Mouse (Mus musculus) kidney, postnatal 14 days (tissue): ENCODE measurements around the gene Serinc2.
A peak's percentile ranks its signal among the peaks of the same experiment; 100 is the strongest.
"Not testable (repeated sequence)": the region's sequence is repeated elsewhere in the genome, so short reads cannot be mapped to it uniquely, and the experiment has no call there.

Source experiments
- DNase-seq: peaks from one replicate; pipeline ENCODE4 v3.0.0; 2022; ENCODE audit warnings: mixed read lengths

Serinc2 gene

DNA sequence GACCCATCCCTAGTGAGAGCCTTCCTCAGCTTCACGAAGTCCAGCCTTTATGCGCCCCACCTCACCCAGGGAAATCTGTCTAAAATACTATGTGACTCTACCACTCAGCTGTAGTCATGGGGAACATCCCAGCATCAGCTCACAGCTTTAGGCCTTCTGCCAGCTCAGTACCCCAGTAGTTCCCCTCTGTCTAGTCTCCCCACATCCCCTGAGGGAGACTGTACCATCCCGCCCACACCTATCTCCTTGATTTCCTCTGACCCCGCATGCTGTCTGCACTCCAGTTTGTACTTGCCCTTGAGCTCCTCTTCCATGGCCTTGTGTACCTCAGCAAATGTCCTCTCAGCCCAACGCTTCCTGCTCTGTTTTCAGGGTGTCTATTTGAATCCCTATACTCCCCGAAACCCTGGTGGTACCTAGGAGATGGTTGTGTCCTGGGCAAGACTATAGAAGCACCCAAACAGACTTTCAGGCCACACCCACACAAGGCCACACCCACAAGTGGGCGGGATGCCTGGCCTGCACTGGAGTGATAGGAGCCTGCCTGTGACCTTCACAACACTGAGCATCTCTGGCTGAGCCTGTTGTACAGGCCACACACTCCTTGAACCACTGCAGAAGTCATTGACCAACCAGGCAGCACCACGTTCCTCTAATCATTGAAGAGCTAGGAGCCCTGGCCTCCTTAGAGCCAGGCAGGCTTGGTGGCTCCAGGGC, 26.4 kb downstream of the Serinc2 start:
- peak; percentile 25 for DNase-seq

DNA sequence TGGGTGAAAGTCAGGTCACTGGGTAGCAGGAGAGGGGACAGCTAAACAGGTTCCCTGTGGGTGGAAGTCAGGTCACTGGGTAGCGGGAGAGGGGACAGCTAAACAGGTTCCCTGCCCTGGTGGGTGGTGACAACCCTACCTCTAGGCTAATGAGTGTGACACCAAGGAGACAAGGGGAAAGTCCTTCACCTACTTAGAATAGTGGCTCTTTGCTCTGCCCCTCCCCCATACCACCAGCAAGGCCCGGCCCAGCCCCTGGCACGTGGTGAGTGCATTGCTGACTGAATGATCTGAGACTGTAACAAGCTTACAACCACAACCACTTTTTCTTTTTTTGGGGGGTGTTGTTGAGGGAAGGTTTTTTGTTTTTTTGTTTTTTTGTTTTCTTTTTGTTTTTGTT, 27.2 kb downstream of the Serinc2 start:
- peak; percentile 36 for DNase-seq

DNA sequence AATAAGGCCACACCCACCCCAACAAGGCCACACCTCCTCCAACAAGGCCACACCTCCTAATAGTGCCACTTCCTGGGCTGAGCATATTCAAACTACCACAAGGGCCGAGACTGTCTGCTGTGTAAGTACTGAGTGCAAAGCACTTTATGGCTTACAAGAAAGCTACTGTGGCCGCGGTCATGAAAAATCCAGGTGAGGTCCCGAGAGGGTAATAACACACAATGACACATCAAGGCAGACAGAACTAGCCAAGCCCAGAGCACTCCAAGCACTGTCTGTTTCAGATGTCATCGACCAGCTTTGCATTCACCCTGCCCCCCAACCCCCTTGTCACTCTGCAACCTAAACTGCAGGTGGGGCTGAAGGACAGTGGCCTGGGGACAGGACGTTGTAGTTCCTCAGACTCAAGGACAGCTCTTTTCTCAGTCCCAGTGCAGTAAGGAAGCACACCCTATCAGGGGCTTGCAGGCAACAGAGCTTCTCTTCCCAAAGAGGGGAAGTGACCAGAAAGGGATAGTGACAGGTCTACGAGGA, 27.8 kb downstream of the Serinc2 start:
- DNase-seq = no peak

DNA sequence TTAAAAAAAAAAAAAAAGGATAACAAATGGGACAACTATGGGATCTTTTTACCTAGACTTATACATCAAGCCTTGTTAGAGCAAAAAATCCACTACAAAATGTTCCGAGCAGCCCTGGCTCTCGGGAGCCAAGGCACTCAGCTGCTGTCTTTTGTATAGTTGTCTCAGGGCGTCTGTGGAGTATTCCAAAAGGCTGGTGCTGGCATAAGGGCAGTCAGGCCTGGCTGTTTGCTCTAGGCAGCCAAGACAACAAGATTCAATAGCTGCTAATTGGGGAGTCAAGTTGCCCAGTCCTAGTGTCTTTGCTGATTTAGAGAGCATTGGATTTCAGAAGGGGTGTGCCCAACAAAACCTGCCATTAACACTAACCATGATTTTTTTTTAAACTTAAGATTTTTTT, 30.4 kb downstream of the Serinc2 start:
- no peak for DNase-seq

DNA sequence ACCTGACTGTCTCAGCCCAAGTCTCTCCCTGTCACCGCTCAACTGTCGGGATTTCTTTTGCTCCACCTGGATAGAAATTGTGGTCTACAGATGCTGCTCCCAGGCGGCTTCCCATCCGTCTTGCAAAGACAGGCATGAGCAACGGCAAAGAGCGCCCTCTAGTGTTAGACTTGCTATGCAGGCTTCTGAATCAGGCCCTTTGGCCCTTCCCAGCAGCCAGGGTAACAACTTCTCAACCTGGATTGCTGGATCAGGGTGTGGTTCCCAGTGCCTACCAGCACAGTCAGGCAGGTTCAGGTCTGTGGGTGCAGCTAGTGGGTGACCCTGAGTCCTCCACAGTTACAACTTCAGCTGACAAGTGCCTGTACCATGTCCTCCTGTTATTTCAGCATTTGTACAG, 32.9 kb downstream of the Serinc2 start:
- peak; percentile 84 for DNase-seq

DNA sequence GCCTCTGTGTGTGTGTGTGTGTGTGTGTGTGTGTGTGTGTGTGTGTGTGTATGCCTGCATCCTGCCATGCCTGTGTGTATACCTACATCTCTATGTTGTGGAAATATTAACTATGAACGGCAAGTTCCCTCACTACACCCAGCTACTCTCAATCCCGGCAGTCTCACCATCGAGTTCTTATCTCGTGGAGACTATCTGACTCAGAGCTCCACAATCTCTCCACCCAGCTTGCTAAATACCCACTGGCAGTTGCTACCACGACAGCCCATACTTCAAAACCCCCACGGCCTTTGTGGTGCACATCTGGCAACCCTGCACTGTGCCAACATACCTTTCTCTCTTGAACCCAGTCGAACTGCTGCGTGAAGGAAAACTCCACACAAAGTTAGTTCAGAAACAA, 34.3 kb downstream of the Serinc2 start:
- no peak for DNase-seq

DNA sequence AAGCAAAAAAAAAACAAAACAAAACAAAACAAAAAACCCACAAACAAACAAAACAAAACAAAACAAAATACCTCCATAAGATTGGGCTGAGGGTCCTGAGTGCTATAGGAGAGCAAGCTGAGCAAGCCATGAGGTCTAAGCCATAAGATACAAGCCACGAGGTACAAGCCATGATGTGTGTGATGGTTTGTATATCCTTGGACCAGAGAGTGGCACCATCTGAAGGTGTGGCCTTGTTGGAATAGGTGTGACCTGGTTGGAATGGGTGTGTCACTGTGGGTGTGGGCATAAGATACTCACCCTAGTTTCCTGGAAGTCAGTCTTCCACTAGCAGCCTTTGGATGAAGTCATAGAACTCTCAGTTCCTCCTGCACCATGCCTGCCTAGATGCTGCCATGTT, 35.4 kb downstream of the Serinc2 start:
- not testable (repeated sequence) for DNase-seq

DNA sequence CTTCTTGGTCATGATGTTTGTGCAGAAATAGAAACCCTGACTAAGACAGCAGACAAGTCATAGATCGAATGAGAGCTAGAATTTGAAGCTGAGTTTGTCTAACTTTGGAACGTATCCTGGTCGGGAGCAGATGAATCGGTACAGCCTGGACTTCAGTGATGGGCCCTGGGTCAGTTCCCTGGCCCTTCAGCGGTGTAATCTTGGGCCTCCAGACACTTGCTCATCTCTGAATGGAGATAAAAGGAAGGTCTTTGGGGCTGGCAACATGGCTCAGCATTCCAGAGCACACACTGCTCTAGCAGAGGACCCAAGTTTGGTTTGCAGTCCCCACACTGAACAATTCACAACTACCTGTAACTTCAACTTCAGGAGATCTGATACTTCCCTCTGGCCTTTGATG, 36.0 kb downstream of the Serinc2 start:
- no peak for DNase-seq

DNA sequence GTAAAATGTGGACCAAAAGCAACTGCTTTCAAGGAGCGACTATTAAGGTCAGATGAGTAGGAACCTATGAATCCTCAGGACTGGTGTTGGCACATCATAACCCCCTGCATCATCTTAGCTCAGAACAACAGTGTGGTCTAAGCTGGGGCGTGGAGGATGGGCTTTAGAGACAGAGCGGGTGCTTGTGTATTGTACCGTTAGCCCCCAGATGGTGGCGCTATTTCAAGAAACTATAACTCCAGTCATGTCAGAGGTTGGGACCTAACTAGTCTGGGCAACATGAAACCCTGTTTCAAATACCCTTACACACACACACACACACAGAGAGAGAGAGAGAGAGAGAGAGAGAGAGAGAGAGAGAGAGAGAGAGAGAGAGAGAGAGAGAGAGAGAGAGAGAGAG, 38.3 kb downstream of the Serinc2 start:
- no peak for DNase-seq

DNA sequence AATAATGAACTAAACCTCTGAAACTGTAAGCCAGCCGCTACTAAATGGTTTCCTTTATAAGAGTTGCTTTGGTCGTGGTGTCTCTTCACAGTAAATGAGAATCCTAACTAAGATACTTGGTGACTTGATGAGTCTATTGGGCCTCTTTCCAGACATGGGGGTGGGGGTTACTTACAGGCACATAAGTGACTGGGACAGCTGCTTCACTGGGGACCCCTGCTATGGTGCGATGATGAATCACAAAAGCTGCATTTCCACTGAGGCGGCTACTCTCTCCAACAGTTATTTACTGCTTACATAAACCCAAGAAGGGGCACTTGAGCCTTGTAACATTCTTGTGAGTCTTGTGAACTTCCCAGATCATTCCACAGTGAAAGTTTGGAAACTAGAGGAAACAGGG, 41.4 kb downstream of the Serinc2 start:
- no peak for DNase-seq

DNA sequence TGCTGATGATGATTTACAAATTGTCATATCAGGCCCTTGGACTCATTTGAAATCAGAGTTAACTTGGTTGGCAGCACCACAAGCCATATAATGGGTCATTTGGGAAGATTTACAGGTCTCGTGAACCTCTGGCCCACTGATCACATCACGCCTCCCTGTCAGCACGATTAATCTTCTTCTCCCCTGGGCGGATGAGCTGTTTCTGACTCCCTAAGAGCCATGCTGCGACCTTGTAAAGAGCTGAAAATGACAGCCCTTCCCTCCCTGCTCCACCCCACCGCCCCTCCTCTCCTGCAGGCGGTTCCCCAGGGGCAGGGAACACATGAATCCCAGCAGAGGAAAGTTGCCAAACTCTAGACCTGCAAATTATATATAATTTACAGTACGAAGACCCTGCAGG, 42.6 kb downstream of the Serinc2 start:
- peak; percentile 14 for DNase-seq

DNA sequence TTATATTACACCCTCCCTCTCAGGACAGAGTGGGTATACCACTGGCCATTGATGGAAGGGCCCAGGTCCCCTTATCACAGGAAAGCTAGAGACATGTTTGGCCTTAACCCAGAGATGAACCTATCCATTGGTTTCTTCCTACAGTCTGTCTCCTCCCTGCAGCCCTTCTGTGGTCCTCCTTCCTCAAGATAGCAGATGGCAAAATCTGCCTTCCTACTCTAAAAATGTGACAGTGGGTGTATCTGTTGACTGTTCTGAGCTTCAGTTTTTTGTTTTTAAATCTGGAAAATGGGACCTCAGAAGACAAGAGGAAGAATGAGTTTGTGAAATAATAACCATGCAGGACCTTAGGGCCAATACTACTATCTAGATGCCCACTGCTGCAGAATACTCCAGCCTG, 54.9 kb downstream of the Serinc2 start:
- no peak for DNase-seq

DNA sequence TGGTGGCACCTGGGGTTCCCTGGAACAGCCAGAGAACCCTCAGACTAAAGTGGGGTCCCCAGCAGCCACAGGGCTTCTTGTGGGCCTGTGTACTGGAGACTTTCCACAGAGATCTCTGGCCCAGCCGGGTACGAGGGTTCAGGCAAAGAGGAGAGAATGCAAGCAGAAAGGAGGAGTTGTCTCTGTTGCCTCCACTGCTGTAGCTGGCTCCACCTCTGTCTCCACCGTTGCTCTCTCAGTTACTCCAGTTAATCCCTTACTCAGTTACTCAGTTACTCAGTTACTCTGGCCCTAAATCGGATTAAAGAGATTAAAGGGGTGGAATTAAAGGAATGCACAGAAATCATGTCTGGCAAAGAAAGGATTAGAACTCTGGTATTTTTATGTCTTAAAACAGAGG, 56.8 kb downstream of the Serinc2 start, which contains the start of gene Gm853:
Gene Gm853, minus strand, starts transcription at position 223 of the 400 bp plus-strand sequence.
- DNase-seq = peak; percentile 15

DNA sequence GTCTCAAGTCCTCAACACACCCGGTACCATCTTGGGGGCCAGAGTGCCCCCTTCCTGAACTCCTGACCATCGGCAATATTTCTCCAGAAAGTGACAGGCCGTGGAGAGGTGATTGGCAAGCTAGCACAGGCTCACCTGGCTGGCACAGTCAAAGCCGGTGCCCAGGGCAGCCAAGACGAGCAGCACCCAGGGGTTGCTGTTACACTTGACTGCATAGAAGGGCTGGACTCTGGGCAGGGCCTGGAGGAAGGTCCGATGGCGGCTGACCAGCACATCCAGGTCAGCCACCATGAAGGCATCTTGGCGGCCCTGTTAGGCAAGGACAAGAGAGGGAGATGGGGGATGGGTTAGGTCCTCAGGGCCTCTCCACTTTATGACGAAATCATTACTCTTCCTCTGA, 58.8 kb downstream of the Serinc2 start:
- DNase-seq = peak; percentile 52

DNA sequence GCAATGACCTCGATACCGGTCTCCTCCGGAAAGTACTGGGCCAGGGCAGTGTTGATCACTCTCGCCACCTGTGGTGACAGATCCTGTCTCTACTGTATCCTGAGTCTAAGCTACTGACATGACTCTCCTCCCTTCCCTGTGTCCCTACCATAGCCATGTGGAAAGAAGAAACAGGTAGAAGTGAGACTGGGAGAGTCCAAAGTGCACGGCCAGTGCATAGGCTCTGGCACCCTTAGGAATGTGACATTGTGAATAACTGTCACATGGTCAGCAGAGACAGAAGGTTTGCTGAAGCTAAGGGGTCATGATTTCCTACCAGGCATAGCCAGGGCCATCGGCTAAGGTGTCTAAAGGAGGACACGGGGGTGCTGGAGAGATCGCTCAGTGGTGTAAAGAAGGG, 63.6 kb downstream of the Serinc2 start:
- peak; percentile 18 for DNase-seq

DNA sequence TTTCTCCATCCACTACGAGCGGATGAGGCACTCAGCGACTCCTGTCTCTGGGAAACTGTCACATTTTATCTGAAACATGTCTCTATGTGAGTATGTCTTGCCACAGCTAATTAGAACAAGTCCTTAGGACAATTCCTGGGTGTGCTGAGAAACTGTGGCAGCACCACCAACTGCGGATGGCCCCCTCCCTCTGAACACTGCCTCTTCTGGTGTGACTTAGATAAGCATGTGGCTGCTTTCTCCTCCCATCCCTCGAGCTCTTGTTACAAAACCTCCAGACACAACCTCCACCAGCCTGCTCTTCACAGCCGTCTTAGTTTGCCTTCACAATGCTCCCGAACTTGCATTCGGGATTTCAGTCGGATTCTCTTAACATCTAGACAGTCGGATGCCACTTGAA, 65.1 kb downstream of the Serinc2 start:
- DNase-seq = no peak

DNA sequence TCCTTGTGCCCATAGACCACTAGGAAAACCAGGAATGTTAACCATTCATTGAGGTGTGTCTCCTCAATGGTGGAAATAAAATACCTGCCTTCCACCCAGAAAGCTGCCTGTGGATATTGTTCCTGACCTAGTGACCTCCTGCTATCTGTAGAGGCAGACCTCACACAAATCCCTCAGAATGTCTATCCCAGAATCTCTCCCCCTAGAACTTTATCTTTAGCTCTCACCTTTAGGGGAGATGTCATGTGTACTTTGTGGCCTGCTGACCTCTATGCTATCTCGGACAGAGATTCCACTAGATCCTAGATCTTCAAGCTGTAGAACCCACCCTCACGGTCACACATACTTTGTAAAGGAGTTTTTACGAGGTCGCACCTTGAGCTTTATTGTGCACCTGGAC, 65.8 kb downstream of the Serinc2 start:
- no peak for DNase-seq

DNA sequence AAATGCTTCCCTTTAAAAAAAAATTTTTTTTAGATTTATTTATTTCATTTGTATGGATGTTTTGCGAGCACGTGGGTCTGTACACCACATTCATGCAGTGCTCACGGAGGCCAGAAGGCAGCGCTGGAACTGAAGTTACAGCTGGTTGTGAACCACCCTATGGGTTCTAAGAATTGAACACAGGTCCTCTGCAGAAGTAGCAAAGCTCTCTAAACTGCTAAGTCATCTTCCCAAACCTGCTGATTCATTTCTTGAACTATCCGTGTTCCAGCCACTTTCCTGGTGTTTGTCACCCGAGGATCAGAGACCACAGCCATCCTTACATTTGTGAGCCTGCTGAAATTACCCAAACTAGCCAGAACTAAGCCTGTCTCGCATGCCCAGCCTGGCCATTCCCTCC, 66.6 kb downstream of the Serinc2 start:
- DNase-seq = no peak

DNA sequence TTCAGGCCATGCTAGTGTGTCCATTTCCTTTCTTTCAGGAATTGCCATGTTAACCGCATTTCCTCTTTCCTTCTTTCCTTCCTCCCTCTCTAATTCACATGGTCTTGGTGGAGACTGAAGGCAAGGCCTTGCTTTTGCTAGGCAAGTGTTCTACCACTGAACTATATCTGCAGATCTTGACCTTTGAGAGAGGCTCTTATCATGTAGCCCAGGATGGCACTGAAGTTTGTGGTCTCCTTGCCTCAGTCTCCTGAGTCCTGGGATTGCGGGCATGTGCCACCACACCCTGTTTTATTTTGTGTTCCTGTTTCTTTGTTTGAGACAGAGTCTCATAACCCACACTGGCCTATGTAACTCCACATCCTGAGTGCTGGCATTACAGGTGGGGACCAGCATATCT, 67.1 kb downstream of the Serinc2 start:
- no peak for DNase-seq
